Mouse (Mus musculus) NIH3T3 (cell line): Measurements from ENCODE around the gene Arnt2.
A peak's percentile ranks its signal among the peaks of the same experiment; 100 is the strongest.

ENCODE experiments used
- DNase-seq: peaks from one replicate; pipeline ENCODE4 v3.0.0-alpha.2; 2012; ENCODE audit warnings: low read depth

Arnt2 gene

DNA sequence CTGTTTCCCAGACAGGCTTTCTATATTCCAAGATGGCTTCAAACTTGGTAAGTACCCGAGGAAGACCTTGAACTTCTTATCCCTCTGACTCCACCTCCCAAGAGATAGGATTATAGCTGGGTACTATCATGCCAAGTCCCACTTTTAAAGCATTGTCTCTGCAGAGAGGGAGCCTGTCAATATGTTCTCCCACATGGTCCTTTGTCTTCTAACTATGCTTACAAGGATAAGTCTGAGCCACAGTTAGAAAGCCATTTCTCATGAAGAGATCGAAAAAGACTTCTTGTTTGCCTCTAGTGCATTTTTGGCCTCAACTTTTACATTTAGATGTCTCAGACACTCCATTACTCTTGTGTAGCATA, 122.8 kb downstream of the Arnt2 start:
- no peak for DNase-seq

DNA sequence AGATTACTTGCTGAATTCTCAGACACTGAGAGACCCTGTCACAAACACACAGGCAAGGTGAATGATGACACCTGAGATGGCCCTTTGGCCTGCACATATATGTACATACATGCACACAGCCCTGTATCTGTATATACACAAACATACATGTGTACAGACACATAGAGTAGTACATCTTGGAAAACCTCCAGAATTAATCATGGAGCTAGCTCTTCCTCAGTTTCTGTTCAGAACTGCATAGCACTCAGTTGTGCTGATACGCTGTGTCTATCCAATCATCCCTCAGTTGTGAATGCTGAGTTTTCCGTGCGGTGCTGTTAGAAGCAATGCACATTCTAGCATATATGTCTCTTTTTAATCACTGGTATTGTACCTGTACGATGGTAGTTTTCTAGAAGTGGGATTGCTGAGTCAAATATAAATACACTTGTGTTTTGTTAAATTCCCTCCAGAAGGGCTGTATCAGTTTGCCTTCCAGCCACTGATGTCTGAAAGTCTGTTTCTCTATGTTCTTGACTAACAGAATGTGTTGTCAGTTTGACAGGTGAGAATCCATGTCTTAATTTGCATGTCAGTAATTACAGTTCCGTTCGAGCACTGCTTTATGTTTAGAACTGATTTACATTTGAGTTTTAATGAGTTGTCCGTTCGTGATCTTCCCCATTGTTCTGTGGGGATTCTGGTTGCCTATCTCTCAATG, 123.3 kb downstream of the Arnt2 start:
- DNase-seq: no peak

DNA sequence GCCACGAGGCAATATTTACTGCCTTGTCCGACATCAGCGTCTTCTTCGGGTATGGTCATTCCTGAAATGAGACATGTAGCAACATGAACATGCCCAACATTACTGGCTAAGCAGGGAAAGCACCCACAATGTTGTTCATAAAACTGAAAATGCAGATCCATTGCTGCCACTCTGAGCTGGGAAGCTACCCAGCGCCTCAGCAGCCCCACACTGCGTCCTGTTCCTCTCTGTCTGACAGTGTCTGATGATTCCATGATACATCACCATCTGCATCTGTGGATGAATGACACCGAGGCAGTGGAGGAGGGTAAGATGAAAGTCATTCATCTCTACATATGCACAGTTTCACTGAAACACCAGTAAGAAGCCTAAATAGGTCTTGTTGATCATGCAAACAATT, 124.2 kb downstream of the Arnt2 start:
- no peak for DNase-seq

DNA sequence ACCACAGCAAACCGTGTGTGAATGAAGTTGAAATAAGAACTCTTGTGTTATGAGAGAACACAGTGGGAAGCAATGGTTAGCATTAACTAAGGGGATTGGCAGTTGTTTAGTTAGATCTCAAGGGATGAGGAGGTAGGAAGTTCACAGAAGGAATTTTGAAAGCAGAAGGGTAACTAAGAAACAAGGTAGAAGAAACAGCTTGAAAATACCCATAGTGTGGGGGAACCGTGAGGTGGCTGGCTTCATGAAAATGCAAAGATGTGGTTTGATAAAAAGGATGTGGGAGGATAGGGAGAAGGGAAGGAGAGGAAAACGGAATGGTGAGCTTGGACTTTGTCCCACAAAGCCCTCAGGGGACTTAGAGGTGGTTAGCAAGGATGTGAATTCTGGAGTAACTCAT, 125.0 kb downstream of the Arnt2 start:
- DNase-seq: no peak

DNA sequence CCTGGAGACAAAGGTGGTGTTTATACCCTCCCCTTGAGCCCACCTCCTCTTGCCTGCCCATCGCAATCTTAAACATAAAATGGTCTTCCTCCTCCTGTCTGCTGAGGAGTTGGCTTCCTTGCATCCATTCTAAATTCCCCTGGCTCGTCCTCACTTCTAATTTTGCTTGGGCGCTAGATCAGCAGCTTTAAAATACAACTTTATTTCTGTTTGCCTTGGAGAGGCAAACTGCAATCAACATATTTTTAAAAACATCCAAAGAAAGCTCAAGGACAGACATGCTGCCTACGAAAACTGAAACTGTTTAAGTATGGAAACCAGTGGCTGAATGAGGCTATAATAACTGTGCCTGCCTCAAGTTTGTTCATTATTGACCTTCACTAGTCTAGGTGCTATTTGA, 127.7 kb downstream of the Arnt2 start:
- no peak for DNase-seq

DNA sequence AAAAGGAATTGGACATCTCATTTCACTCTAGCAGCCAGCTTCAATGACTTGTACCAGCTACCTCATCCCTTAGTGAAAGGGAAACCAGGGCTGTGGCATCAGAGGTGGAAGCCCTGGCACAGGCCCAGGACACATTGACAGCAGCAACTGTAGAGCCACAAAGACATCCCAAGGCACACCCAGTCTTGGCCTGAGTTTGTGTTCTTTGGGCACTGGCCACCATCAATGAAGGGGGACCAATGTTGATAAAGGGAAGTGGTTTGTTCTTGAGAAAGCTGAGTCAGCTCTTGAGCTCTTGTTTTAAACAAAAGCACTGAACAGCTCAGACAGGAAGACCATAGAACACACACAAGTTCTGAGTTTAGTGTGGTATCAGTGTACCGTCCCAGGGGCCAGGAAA, 130.7 kb downstream of the Arnt2 start:
- DNase-seq: peak; percentile 46

DNA sequence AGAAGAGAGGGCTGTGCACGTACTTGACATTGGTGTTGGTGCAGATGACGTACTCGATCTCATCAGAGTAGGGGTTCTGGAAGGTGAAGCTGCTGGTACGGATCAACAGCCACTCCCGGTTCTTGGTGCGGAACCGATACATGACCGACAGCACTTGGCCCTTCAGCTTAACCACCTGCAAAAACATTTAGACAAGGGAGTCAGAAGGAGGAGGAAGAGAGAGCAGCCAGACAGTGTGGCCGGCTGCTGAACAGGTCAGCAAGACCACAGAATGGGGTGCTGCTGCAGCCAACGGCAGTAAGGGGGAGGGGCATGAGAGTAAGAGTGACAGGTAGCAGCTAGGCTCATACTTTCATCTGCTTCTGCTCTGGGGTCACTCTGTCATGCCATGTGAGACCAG, 134.7 kb downstream of the Arnt2 start:
- no peak for DNase-seq

DNA sequence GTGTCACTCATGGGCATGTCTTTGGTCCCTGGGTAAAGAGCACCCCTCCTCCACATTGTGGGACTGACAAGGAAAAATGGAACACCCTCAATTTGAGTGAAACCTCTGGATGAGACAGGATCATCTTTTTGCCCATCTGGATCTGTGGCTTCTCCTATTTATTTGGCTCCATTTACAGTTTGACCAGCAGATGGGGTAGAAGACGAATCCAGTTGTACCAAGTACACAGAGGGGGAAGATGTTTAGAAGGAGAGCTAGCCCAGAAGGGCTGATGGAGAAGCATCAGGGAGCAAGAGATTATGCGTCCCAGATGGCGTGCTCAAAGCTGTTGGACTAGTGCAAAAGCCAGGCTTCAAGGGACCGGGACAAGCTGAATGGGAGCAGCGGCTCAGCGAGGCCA, 136.0 kb downstream of the Arnt2 start:
- peak; percentile 74 for DNase-seq

DNA sequence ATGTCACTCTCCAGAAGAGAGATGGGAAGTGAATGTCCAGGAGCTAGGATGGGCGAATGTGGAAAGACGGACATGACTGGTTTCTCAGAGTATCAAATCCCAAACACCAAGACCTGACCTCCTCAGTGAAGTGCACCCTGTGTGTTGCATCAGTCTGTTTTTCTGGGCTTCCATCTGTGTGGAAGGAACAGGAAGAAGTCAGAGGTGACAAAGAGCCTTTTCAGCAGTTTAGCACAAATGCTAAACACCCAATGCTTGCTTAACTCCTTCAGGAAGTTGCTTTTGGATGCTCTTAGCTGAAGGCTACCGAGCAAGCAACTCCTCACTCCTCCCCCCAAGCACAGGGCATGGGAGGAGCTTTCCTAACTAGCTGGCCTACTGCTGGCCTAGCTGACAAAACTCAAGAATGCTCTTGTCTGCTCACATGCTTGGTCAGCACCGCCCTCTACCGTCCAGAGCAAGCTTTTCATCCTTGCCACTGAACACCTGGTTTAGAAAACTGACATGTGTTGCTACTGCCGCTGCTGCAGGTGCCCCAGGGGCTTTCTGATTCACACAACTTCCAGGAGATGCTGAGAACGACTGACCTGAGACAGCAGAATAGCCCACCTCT, 137.7 kb downstream of the Arnt2 start:
- peak; percentile 94 for DNase-seq

DNA sequence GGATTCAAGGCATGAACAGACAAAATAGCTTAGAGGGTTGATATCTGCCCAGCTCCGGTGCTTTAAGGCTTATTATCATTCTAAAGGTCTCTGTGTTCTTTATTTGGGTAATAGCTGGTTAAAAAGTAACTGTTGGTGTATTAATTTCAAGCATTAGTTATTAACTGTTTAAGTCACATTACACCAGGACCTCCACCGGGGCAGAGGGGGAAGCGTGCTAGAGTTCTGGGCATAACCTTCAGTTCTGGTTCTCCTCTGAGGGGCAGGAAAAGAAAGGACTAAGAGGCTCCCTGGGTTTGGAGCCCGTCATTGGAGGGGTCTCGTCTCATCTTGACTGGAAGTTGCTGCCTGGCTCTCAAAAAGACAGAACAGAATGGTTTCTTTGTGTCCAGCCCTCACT, 138.5 kb downstream of the Arnt2 start:
- no peak for DNase-seq

DNA sequence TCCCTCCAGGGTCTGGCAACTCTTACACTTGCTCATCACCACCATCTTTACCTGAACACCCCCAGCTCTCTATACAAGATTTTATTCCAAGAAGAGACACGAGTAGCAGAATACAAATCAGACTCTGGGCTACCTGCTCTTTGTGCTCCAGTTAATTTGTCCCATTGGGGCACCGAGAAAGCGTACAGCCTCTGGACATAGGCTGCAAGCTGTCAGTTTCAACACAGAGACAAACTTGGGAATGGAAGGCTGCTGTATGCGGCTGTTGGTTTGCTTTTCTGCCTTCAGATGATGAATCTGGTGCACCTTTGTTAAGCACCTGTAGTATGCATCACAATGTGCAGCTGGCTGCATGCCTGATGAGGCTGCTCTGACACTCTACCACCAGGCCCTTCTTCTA, 146.5 kb downstream of the Arnt2 start:
- no peak for DNase-seq

DNA sequence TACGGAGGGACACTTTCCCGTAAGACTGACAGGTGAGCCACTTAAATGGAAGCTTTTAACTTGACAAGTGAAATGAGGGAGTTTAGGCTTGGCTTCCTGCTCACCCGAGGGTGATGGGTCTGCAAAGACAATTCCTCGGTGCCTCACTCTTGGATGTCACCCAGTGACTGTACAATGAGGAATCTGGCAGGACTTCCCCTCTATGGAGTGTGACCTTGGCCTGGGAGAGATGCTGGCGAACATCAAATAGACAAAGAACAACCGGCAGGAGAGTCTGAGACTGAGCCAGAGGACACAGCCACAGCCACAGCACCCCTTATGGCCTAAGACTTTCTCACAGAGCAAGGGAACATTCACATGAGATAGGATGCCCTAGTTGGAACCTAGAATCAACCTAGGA, 148.6 kb downstream of the Arnt2 start:
- no peak for DNase-seq

DNA sequence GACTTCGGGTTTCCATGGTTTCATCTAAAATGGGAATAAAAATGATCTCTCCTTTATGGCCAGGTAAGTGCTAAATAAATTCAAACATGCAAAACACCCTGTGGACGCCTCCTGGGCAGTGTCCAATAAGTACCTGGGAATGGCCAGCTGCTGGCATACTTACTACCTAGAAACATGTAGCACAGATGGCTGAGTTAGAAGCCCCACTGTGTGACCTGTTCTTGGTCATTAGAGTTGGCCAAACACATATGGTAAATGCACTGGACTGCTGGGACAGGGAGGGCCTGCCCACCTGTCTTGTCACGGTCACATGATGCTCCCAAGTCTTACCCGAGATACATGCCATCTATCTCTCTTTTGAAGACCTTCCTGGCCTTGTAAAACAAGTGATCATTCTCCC, 149.6 kb downstream of the Arnt2 start:
- no peak for DNase-seq

DNA sequence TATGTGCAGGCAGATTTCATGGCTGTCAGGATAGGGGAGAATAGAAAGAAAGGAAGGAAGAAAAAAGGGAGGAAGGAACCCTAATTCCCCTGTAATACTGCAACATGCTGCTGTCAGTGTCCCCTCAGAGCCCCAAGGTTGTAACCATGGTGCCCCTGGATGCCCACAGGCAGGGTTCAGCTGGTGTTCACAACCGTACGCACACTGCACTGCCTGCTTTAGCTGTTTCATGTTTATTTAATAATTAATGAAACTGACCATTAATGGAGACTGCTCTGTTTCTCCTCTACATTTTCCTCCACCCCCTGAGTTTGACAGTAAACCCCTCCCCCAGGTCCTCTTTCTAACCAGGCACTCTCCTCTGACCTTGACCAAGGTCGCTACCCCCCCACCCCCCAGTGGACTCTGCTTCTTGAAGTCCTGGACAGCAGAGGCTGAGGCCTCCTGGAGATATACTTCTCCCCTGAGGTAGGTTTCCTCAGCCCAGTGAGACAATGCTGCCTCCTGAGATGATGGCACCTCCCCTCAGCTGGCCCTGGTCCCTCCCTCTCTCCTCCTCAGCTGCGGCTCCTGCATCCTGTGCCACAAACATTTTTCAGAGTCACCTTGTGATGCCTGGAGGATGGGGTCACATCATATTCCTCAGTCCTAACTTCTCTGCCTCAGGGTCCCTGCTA, 150.5 kb downstream of the Arnt2 start:
- no peak for DNase-seq

DNA sequence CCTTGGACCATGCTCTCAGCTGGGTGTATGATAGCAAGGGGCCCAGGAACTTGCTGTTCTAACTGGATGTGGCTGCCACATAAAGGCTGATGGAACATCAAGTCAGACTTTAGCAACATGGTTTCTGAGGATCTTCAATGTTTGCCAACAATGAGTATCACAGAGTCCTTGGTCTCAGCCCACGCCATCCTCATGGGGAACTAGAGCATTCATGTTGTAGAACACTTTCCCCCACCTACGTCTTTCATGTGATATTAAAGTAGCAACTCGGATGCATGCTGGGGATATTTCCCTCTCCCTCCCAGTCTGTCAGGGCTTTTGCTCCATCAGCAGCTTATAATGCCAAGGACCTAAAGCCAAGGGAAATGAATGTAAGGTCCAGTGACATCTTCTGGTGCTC, 153.3 kb downstream of the Arnt2 start:
- no peak for DNase-seq

DNA sequence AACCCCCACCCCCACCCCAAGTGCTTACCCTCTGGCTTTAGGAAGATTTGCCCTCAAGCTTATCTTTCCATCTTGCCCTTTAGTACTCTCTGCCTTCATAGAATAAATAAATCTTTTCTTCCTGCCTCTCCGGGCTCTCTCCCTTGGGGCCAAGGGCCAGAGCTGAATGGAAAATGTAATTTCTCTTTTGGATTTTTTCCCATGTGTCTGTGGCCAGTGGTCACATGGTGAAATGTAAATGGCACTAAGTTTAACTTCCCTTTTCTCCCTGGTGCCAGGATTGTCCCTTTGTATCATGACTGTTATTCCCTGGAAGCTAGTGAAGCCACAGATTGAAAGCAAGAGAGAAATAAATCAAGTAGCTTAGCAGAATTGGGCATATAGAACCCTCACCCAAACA, 153.7 kb downstream of the Arnt2 start:
- no peak for DNase-seq

DNA sequence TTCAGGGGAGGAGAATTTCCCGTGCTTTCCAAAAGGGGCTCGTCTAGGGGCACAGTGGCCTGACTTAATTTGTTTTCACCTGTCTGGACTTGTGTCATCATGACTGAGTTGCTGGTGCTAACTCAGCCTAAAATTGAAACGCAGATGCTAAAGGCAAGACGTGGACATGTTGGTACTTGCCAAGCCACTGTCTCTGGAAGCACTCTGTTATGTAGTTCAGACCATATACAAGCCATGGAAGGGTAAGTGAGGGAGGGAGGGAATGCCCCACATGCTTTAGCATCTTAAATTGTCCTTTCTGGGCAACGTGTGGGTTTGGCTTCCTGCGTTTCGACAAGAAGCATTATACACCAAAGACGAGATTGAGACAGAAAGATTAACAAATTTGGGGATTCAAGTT, 155.1 kb downstream of the Arnt2 start:
- no peak for DNase-seq

DNA sequence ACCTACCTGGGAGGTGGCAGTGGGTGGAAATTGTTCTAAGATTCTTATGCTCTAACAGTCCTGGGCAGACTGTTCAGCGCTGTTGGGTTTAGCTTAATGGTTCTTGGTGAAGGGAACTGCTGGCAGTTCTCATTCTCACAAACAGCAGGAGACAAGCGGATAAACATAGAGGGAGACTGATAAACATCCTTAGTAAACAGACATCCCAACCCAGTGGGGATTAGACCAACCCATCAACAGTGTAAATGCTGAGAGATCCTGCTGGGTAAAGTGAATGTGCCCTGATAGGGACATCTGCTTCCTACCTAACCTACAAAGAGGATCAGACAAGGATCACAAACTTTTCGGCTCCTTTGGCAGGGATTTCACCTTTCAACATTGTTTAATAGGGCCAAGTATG, 155.7 kb downstream of the Arnt2 start:
- DNase-seq: no peak

DNA sequence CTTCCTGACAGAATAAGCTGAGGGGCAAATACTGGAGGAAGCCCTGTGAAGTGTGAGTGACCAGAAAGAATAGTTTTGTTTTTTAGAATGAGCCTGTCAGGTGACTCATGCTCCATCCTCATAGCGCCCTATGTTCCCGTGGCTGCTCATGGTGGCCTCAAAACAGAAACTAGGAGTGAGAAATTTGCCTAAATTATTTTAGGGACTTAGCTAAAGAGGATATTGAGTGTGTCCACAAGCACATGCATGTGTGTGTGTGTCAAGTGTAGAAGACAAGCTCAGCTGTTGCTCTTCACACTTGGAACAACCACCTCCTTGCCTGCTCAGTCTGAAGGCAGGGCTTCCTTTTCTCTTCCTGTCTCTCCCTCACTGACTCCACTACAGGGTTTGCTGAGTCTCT, 158.3 kb downstream of the Arnt2 start:
- DNase-seq: no peak

DNA sequence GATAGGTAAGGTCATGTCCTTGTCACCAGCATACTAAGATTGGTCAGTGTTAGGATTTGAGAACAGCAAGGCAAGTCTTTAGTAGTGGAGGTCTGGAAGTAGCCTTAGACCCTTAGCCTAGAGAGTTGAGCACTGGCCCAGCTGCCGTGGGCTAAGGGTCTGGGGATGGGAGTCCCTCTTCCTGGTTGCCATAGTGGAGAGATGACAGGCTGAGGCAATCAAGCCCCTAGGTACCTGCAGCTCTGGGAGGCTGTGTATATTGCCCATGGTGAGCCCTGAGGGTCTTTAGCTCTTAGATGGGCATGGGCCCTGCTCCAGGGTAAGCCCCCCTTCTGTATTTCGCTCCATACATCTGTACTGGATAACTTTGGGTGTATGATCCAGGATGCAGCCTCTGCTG, 159.2 kb downstream of the Arnt2 start:
- DNase-seq: no peak

DNA sequence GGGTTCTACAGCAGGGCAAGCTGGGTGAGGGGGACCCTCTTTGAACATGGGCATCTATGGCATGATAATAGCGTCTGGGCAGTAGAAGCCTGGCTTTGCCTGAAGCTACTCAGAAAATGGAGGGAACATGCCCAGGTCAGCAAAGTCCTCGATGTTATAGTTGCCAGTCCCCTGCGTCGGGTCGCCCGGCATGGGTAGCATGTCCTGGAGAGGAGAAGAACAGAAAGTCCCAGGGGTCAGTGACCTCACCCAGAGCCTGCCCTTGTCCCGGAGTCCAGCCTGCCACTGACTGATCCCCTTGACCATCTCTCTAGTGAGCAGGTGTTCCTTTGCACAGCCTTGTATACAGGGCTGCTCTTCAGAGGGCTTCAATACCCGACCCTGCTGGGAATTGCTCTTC, 160.0 kb downstream of the Arnt2 start:
- no peak for DNase-seq

DNA sequence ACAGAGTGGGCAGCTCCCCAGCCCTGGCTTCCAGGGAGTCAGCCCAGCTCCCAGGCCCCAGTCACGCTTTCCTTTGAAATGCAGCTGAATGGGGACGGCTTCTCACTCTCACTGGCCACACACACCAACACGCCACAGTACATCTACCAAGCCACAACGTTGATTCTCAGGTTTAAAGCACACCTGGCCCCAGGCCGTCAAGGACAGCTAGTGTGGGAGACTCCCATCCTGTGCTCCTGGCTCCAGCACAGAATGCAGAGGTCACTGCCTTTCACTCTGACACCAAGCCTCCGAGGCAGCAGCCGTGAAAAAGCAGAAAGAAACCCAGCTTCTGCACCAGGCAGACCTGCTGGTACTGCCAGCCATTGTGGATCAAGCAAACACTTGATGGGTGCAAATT, 160.6 kb downstream of the Arnt2 start:
- no peak for DNase-seq

DNA sequence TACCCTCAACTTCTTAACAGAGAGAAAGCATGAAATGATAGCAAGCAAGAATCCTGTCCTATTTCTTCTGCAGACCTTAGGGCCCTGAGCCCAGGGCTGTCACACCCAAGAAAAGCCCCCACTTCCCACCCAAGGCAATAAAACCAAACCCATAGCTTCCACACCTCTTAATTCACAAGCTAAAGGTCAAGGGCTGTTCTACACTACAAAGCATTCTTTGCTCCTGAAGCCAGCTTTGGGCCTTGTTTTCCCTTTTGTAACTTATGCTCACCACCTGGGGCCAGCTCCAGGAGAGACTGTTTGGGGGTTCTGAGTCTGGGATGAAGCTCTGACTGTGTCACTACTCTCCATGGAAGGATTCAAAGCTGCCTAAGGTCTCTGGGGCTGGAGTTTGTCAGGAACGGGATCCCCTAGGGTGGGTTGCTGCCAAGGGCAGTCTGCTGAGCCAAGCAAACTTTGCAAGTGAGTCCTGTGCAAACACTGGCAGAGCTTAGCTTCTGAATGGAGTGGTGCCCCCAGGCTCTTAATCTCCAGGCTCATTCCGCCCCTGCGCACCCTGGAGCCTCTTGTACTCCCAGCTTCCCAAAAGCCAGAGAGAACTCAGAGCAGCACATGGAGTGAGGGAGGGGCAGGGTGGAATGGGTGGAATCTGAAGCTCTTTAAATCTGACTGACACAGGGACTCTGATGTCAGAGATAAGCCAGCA, 161.9 kb downstream of the Arnt2 start:
- DNase-seq: no peak
